Mouse (Mus musculus) neural tube, embryonic 12.5 days (tissue): ENCODE measurements at regions not wholly inside any gene's neighbourhood (a gene's known extent, or its start where the extent isn't known, plus 50 kb on each side); places are given as distances from the start of the nearest gene placed in this dataset.
A peak's percentile ranks its signal among the peaks of the same experiment; 100 is the strongest.

ENCODE experiments used
- ATAC-seq: fragments of 200-750 bp; cut with Nextera tagmentation; 2 replicates; pipeline ENCODE4 v1.8.0; 2017; ENCODE audit warnings: low read depth, mild to moderate bottlenecking, moderate TSS enrichment, moderate library complexity; ENCODE audit not compliant: low FRiP score
- H3K27ac ChIP-seq: fragments of 300-500 bp; sonication (generic); 2 replicates; pipeline ENCODE4 v1.5.1; 2016
- H3K27me3 ChIP-seq: fragments of 300-500 bp; sonication (generic); replicated peaks from 2 replicates; pipeline ENCODE4 v1.6.1; 2016; ENCODE audit warnings: mild to moderate bottlenecking
- H3K36me3 ChIP-seq: fragments of 300-500 bp; sonication (generic); 2 replicates; pipeline ENCODE4 v1.6.1; 2016; ENCODE audit warnings: mild to moderate bottlenecking
- H3K4me1 ChIP-seq: fragments of 300-500 bp; sonication (generic); 2 replicates; pipeline ENCODE4 v1.6.1; 2016
- H3K4me2 ChIP-seq: fragments of 300-500 bp; sonication (generic); replicated peaks from 2 replicates; pipeline ENCODE4 v1.6.1; 2016; ENCODE audit warnings: mild to moderate bottlenecking
- H3K4me3 ChIP-seq: fragments of 300-500 bp; sonication (generic); 2 replicates; pipeline ENCODE4 v1.5.1; 2016
- H3K9ac ChIP-seq: fragments of 300-500 bp; sonication (generic); 2 replicates; pipeline ENCODE4 v1.6.1; 2016; ENCODE audit warnings: mild to moderate bottlenecking
- H3K9me3 ChIP-seq: fragments of 300-500 bp; sonication (generic); 2 replicates; pipeline ENCODE4 v1.6.1; 2016; ENCODE audit warnings: mild to moderate bottlenecking
- WGBS: fragments of 180-500 bp; shearing (Covaris S2); methylation state at CpG from one replicate; pipeline ENCODE4 v1.1.7; 2016; 5-methylcytosine and 5-hydroxymethylcytosine counted together

DNA sequence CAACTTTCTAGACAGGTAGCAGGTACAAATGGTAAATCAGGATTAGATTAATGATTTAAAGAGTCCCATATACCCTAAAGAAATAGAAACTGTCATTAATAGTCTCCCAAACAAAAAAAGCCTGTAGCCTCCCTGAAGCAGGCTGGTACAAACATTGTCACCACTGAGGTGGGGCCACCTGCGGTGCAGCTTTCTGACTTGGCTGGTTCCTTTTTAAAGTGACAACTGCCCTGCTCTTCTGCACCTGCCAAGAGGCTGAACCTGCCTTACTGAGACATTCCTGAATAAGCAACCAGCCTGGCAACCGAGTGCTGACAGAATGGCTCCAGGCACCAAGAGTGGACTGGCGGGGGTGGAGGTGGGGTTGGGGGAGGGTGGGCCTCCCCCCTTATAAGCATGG is 687.0 kb upstream of the Vrk2 start:
- 72% methylated on average over 3 of the region's 3 CpGs for WGBS
- H3K9me3 ChIP-seq, result peaks cover 5% of the 10 kb centered on the region; the same call in 1 of the 2 replicates
- H3K27me3 ChIP-seq, result no peaks in the 10 kb centered on the region
- ATAC-seq, result no peak
- H3K9ac ChIP-seq, result no peak overlapping the region
- H3K36me3 ChIP-seq, result no peaks in the 10 kb centered on the region
- H3K27ac ChIP-seq, result no peak overlapping the region
- H3K4me1 ChIP-seq, result no peaks in the 10 kb centered on the region
- no peak overlapping the region for H3K4me2 ChIP-seq
- H3K4me3 ChIP-seq, result no peak overlapping the region

GRCm38 (mm10) chr11:27264253-27264652 is 670.5 kb upstream of the Vrk2 start:
- no peaks in the 10 kb centered on the region for H3K27me3 ChIP-seq
- peak; percentile 92 for ATAC-seq

DNA sequence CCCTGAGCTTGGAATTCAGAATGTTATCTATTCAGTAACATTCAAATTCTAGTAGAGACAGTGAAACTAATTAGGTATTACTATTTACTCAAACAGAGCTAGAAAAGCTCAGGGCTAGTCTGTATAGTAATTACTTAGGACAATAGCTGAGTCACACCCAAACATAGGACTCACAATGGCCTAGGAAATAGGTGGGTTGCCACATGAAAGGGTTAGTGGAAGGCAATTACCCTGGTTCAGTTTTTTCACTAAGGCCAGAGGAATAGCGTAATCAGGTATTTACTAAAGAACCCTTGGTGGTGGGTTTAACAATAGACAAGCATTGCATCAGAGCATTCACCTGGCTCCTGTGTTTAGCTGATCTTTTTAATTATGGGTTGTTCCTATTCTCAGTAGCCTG is 664.7 kb upstream of the Vrk2 start:
- no peak overlapping the region for H3K9ac ChIP-seq
- H3K9me3 ChIP-seq, result no peaks in the 10 kb centered on the region
- no peak overlapping the region for H3K4me3 ChIP-seq
- H3K4me2 ChIP-seq, result no peak overlapping the region
- no peak overlapping the region for H3K27ac ChIP-seq
- WGBS, result 64% methylated on average over 1 of the region's 1 CpGs
- no peaks in the 10 kb centered on the region for H3K4me1 ChIP-seq
- ATAC-seq, result no peak
- no peaks in the 10 kb centered on the region for H3K36me3 ChIP-seq
- no peaks in the 10 kb centered on the region for H3K27me3 ChIP-seq

More at GRCm38 (mm10) chr11:27264253-27264652, 670.5 kb upstream of the Vrk2 start:
- no peaks in the 10 kb centered on the region for H3K36me3 ChIP-seq
- no peak overlapping the region for H3K4me3 ChIP-seq
- no peaks in the 10 kb centered on the region for H3K4me1 ChIP-seq
- no peak overlapping the region for H3K4me2 ChIP-seq
- WGBS, result 0% methylated on average over 1 of the region's 1 CpGs
- H3K9ac ChIP-seq, result no peak overlapping the region
- H3K9me3 ChIP-seq, result no peaks in the 10 kb centered on the region
- no peak overlapping the region for H3K27ac ChIP-seq

GRCm38 (mm10) chr11:27235884-27236283 is 642.1 kb upstream of the Vrk2 start:
- no peak overlapping the region for H3K4me2 ChIP-seq
- no peak overlapping the region for H3K4me3 ChIP-seq
- no peaks in the 10 kb centered on the region for H3K36me3 ChIP-seq
- H3K9me3 ChIP-seq, result no peaks in the 10 kb centered on the region
- H3K27ac ChIP-seq, result no peak overlapping the region
- WGBS, result 79% methylated on average over 1 of the region's 1 CpGs
- no peaks in the 10 kb centered on the region for H3K4me1 ChIP-seq
- no peak for ATAC-seq
- H3K9ac ChIP-seq, result no peak overlapping the region
- H3K27me3 ChIP-seq, result no peaks in the 10 kb centered on the region

GRCm38 (mm10) chr11:27226454-27226853 is 632.7 kb upstream of the Vrk2 start:
- Histone ChIP-seq H3K9me3 (no peaks in the 10 kb centered on the region), H3K4me3 (no peak overlapping the region), H3K9ac (no peak overlapping the region), H3K36me3 (no peaks in the 10 kb centered on the region), H3K27ac (no peak overlapping the region), H3K27me3 (no peaks in the 10 kb centered on the region), H3K4me2 (no peak overlapping the region), H3K4me1 (no peaks in the 10 kb centered on the region)
- no peak for ATAC-seq

DNA sequence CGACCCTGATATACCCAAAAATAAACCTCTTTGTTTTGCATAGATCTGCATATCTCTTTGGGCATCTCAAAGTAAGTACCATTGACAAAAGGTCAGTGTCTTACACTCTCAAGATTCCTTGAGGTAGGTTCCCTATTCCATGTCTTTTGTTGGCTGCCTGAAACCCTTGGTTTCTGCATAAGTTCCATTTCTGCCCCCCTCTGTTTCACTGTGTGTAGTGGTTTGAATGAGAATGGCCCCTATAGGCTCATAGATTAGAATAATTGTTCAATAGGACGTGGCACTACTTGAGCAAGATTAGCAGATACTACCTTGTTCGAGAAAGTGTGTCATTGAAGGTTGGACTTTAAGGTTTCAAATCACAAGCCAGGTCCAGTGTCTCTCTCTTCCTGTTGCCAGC is 628.6 kb upstream of the Vrk2 start:
- Histone ChIP-seq H3K36me3 (no peaks in the 10 kb centered on the region), H3K4me2 (no peak overlapping the region), H3K4me1 (no peaks in the 10 kb centered on the region), H3K9ac (no peak overlapping the region), H3K27me3 (no peaks in the 10 kb centered on the region), H3K27ac (no peak overlapping the region), H3K4me3 (no peak overlapping the region), H3K9me3 (no peaks in the 10 kb centered on the region)
- WGBS, result 75% methylated on average over 3 of the region's 3 CpGs
- ATAC-seq, result no peak

- Histone ChIP-seq H3K27me3 (no peaks in the 10 kb centered on the region), H3K9me3 (no peaks in the 10 kb centered on the region), H3K27ac (no peak overlapping the region), H3K4me1 (no peaks in the 10 kb centered on the region), H3K4me2 (no peak overlapping the region), H3K36me3 (no peaks in the 10 kb centered on the region), H3K9ac (no peak overlapping the region), H3K4me3 (no peak overlapping the region)
- ATAC-seq, result no peak
- WGBS, result 82% methylated on average over 1 of the region's 1 CpGs
Measured at GRCm38 (mm10) chr11:27221956-27222355, 628.2 kb upstream of the Vrk2 start.

GRCm38 (mm10) chr11:27219715-27220699 is 626.2 kb upstream of the Vrk2 start:
- no peak for ATAC-seq
- Histone ChIP-seq H3K9me3 (no peaks in the 10 kb centered on the region), H3K27me3 (0 out of 2 replicates have a peak, but pooled peaks cover 2% of the 10 kb centered on the region), H3K9ac (no peak overlapping the region), H3K4me3 (no peak overlapping the region), H3K36me3 (no peaks in the 10 kb centered on the region), H3K4me2 (no peak overlapping the region), H3K4me1 (no peaks in the 10 kb centered on the region), H3K27ac (no peak overlapping the region)
- WGBS, result 48% methylated on average over 6 of the region's 6 CpGs

DNA sequence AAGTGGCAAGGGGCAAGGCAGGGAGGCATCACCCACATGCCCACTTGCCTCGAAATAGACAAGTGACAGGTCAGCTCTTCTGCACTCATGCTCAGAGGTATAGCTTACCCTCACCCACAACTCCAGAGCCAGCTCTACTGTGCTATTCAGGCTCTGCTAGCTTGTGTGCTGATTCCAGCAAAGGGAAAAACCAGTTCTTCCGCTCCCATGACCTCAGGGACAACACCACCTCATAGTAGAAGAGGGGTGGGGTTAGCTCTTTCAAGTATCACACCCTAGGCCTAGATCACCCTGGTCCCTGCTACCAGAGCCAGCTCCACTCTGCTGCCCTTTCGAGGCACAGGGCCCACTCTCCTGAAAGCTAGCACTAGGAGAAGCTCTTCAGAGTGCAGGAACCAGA is 622.0 kb upstream of the Vrk2 start:
- H3K9ac ChIP-seq, result no peak overlapping the region
- no peak overlapping the region for H3K4me2 ChIP-seq
- H3K4me1 ChIP-seq, result no peaks in the 10 kb centered on the region
- H3K27ac ChIP-seq, result no peak overlapping the region
- 72% methylated on average over 3 of the region's 3 CpGs for WGBS
- no peaks in the 10 kb centered on the region for H3K9me3 ChIP-seq
- no peaks in the 10 kb centered on the region for H3K36me3 ChIP-seq
- H3K27me3 ChIP-seq, result 0 out of 2 replicates have a peak, but pooled peaks cover 2% of the 10 kb centered on the region
- ATAC-seq, result no peak
- H3K4me3 ChIP-seq, result no peak overlapping the region

- Histone ChIP-seq H3K36me3 (no peaks in the 10 kb centered on the region), H3K27me3 (no peaks in the 10 kb centered on the region), H3K4me2 (no peak overlapping the region), H3K27ac (no peak overlapping the region), H3K4me1 (no peaks in the 10 kb centered on the region), H3K9ac (no peak overlapping the region), H3K4me3 (no peak overlapping the region), H3K9me3 (0 out of 2 replicates have a peak, but pooled peaks cover 3% of the 10 kb centered on the region)
- 87% methylated on average over 17 of the region's 17 CpGs for WGBS
- no peak for ATAC-seq
Measured at GRCm38 (mm10) chr11:27203330-27204214, 609.8 kb upstream of the Vrk2 start.

GRCm38 (mm10) chr11:27184035-27184434 is 590.2 kb upstream of the Vrk2 start:
- H3K4me1 ChIP-seq, result no peaks in the 10 kb centered on the region
- H3K36me3 ChIP-seq, result no peaks in the 10 kb centered on the region
- no peak overlapping the region for H3K4me2 ChIP-seq
- no peaks in the 10 kb centered on the region for H3K9me3 ChIP-seq
- no peak overlapping the region for H3K4me3 ChIP-seq
- H3K27me3 ChIP-seq, result no peaks in the 10 kb centered on the region
- H3K27ac ChIP-seq, result no peak overlapping the region
- no peak overlapping the region for H3K9ac ChIP-seq
- ATAC-seq, result no peak
- 79% methylated on average over 2 of the region's 2 CpGs for WGBS

DNA sequence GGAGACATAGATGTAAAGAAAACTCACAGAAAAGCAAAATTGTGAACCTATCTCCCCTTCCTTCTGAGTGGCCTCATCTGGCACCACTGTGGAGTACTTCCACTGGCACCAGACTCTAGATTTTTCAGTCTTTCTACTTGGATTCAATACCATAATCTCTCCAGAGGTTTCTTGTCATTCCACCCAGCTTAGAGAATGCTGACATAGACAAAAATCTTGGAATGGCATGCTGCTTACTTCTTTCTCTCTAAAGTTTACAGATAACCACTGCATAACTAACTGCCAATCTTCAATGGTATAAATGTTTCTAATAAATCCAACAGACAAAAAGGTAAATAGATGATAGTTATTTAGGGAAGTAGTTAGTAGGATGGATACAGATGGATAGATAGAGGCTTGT is 589.6 kb upstream of the Vrk2 start:
- no peak overlapping the region for H3K9ac ChIP-seq
- no peaks in the 10 kb centered on the region for H3K27me3 ChIP-seq
- no peak for ATAC-seq
- H3K9me3 ChIP-seq, result no peaks in the 10 kb centered on the region
- no peaks in the 10 kb centered on the region for H3K4me1 ChIP-seq
- no peaks in the 10 kb centered on the region for H3K36me3 ChIP-seq
- no peak overlapping the region for H3K27ac ChIP-seq
- H3K4me3 ChIP-seq, result no peak overlapping the region
- H3K4me2 ChIP-seq, result no peak overlapping the region
